Mouse (Mus musculus): ENCODE results near the gene Vmn1r199.

DNA sequence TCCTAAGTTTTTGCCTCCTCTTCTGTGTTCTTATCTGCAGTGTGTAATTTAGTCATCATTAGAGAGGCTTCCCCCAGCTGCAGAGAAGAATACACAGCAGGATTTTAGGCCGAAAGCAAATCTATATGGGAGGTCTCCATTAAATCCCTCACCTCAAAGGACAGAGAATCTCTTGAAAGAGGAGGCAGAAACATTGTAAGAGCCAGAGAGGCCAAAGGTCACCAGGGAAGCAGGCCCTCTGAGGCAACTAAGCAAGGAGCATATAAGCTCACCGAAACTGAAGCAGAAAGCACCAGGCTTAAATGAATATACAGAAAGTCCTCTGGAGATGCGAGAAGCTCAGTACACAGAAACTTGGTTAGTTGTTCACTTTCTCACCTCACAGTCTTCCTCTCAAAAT, 10.5 kb downstream of the Vmn1r199 start, which contains the start of gene Vmn1r200:
- no peak for TF ChIP-seq POLR2A (IDR thresholded peaks at IDR 0.05; ENCODE audit: insufficient read length, low read depth)
- no peak for TF ChIP-seq POLR2AphosphoS2 (IDR thresholded peaks at IDR 0.05; ENCODE audit: insufficient read length, low read depth)
- TF ChIP-seq USF1 (IDR thresholded peaks at IDR 0.05; ENCODE audit: low read depth) = no peak
- no peak for TF ChIP-seq E2F4 (IDR thresholded peaks at IDR 0.05; ENCODE audit: insufficient read depth)
- TF ChIP-seq TCF12 (IDR thresholded peaks at IDR 0.05; ENCODE audit: insufficient read depth, poor library complexity, severe bottlenecking) = no peak
- no peak for TF ChIP-seq MAX (IDR thresholded peaks at IDR 0.05; ENCODE audit: low read depth)
- no peak for TF ChIP-seq CEBPB (IDR thresholded peaks at IDR 0.05; ENCODE audit: insufficient read depth, poor library complexity, severe bottlenecking)
- no peak for TF ChIP-seq MYOD1 (IDR thresholded peaks at IDR 0.05; ENCODE audit: control insufficient read depth in 1 of 3, insufficient read length in 2 of 3, low read depth in 2 of 3)
- no peak for TF ChIP-seq TCF3 (IDR thresholded peaks at IDR 0.05; ENCODE audit: insufficient read length, low read depth)
- no peak for TF ChIP-seq MYOG (IDR thresholded peaks at IDR 0.05; ENCODE audit: control insufficient read depth in 1 of 3, insufficient read depth in 1 of 3, insufficient read length in 2 of 3, low read depth in 2 of 3)
- no peak for TF ChIP-seq SRF (IDR thresholded peaks at IDR 0.05; ENCODE audit: control insufficient read depth, insufficient read length, low read depth)

Data from myocyte (in vitro differentiated cells).